Mouse (Mus musculus) CH12.LX (cell line): ENCODE data around the gene Tpra1.

Experiments used
- E2F4 ChIP-seq: IDR thresholded peaks from 2 replicates; pipeline ENCODE4 v1.6.1; 2011; ENCODE audit warnings: low read depth, low read length, improper control_type of control experiment; ENCODE audit not compliant: insufficient replicate concordance
- HCFC1 ChIP-seq: IDR thresholded peaks from 2 replicates; pipeline ENCODE4 v1.6.1; 2012; ENCODE audit warnings: low read depth, mild to moderate bottlenecking, inconsistent platforms, low read length, improper control_type of control experiment
- RCOR1 ChIP-seq: conservative IDR thresholded peaks from 2 replicates; pipeline ENCODE4 v1.6.1; 2012; ENCODE audit warnings: low read depth, mild to moderate bottlenecking, inconsistent platforms, low read length, improper control_type of control experiment
- ZC3H11A ChIP-seq: IDR thresholded peaks from 2 replicates; pipeline ENCODE4 v1.6.1; 2012; ENCODE audit warnings: low read depth, mild to moderate bottlenecking, inconsistent platforms, low read length, improper control_type of control experiment

DNA sequence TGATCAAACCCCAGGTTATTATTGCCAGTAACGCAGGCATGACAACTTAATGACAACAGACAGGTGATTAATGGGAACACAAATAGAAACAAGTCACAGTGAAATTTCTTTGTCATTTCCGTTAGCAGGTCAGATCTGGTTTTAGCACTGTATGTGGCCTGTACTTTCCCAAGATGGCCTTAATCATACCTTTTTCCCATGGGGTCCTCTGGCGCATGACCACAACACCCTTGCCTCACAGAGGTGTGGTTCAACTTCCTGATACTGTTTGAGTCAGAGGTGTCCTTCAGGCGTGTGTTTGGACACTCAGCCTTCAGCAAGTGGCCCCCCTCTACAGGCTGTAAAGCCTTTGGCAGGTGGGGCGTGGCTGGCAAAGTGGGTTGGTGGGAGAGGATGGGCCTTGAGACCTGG is 55.8 kb downstream of the Tpra1 start:
- no peak for TF ChIP-seq E2F4
- TF ChIP-seq HCFC1: no peak
- no peak for TF ChIP-seq ZC3H11A
- no peak for TF ChIP-seq RCOR1
